Mouse (Mus musculus): ENCODE measurements around the gene Acvr1.

GRCm38 (mm10) chr2:58456843-58457487, 110.0 kb downstream of the Acvr1 start:
- TF ChIP-seq CTCF (IDR thresholded peaks at IDR 0.05; ENCODE audit: low read depth) (no peak), EP300 (optimal IDR thresholded peaks at IDR 0.05) (no peak)
